Mouse (Mus musculus): ENCODE measurements around the gene Iglon5. TPM values are rescaled to one million over a fixed set of nuclear protein-coding genes. Genes with fewer than 3 reads are reported as not detected.

The Iglon5 gene
- polyA plus RNA-seq, 1 experiment from 2014 or later: 4.8 TPM

GRCm38 (mm10) chr7:43440482-43440881 lies 49.4 kb downstream of the Iglon5 start, which contains the start of gene Cldnd2:
Gene Cldnd2 (plus strand): TSS chr7:43440782.
- 85% methylated on average over 6 of the region's 6 CpGs for WGBS
- no peak within 1 kb of the TSS for H3K4me2 ChIP-seq (replicated peaks)
- no peak within 1 kb of the TSS for H3K9ac ChIP-seq (replicated peaks)
- no peaks in the 10 kb centered on the region for H3K9me3 ChIP-seq
- H3K4me3 ChIP-seq: no peak within 1 kb of the TSS
- H3K27ac ChIP-seq (replicated peaks): no peak within 1 kb of the TSS
- no peak for ATAC-seq (replicated peaks)
- H3K27me3 ChIP-seq: no peaks in the 10 kb centered on the region
- no peaks in the 10 kb centered on the region for H3K36me3 ChIP-seq
- H3K4me1 ChIP-seq: peaks cover 23% of the 10 kb centered on the region

- Histone ChIP-seq H3K4me2 (replicated peaks) (no peak overlapping the region), H3K36me3 (no peaks in the 10 kb centered on the region), H3K27ac (replicated peaks) (no peak overlapping the region), H3K27me3 (no peaks in the 10 kb centered on the region), H3K4me1 (peaks cover 11% of the 10 kb centered on the region), H3K9me3 (no peaks in the 10 kb centered on the region), H3K9ac (replicated peaks) (no peak overlapping the region), H3K4me3 (no peak overlapping the region)
- 86% methylated on average over 4 of the region's 4 CpGs for WGBS
- ATAC-seq (replicated peaks): no peak
These were observed 51.3 kb downstream of the Iglon5 start for GRCm38 (mm10) chr7:43438611-43439010.

DNA sequence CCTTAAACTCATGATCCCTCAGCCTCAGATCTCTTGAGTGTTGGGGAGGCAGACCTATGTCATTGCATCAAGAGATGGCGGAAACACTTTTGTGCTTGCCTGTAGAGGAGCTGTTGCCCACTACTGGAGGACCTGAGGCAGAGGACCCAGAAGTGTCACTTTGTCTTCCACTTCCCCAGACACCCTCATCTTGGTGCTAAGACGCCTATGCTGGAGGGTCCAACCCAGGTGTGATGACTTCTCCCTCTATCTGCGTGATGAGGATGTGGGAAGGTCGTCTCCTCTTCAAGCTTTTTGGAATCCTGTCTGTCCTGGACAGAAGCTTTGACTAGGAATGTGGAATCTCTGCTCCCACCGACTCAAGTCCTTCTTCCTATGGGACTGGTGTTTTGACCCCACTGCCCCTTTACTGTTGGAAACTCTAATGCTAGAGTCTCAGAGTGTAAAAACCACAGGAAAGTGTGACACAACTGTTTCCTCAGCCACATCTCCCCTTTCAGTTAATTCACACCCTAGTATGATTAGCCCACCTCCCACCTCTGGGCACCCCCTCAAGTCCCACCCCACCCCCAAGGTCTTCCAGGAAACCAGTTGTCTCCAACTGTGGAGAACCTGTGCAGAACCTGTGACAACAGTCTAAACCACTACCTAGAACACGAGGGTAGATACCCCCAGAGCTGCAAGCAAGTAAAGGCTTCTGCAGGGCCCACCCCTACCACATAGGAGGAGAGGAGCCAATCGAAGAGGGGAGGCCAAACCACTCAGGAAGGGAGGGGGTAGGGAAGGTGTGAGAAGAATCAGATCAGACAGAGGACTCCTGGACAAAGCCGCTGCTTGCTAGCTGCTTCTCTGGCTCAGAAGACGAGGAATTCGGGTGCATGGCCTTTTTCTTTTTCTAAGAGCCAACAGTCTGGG lies 53.3 kb downstream of the Iglon5 start, which contains the start of gene Nkg7:
Gene Nkg7, plus strand, starts transcription at position 733 of the 915 bp plus-strand sequence.
- H3K9ac ChIP-seq (replicated peaks): no peak within 1 kb of the TSS
- ATAC-seq (replicated peaks): no peak
- no peak within 1 kb of the TSS for H3K4me2 ChIP-seq (replicated peaks)
- no peak within 1 kb of the TSS for H3K27ac ChIP-seq (replicated peaks)
- no peaks in the 10 kb centered on the region for H3K9me3 ChIP-seq
- no peaks in the 10 kb centered on the region for H3K4me1 ChIP-seq
- 80% methylated on average over 10 of the region's 10 CpGs for WGBS
- H3K27me3 ChIP-seq: no peaks in the 10 kb centered on the region
- H3K36me3 ChIP-seq: no peaks in the 10 kb centered on the region
- H3K4me3 ChIP-seq: no peak within 1 kb of the TSS

GRCm38 (mm10) chr7:43434676-43435075 lies 55.2 kb downstream of the Iglon5 start:
- no peak for ATAC-seq (replicated peaks)
- Histone ChIP-seq H3K4me3 (no peak overlapping the region), H3K4me2 (replicated peaks) (no peak overlapping the region), H3K4me1 (no peaks in the 10 kb centered on the region), H3K36me3 (no peaks in the 10 kb centered on the region), H3K9me3 (no peaks in the 10 kb centered on the region), H3K9ac (replicated peaks) (no peak overlapping the region), H3K27ac (replicated peaks) (no peak overlapping the region), H3K27me3 (no peaks in the 10 kb centered on the region)
- 91% methylated on average over 5 of the region's 5 CpGs for WGBS

GRCm38 (mm10) chr7:43432891-43433290 lies 57.0 kb downstream of the Iglon5 start:
- Histone ChIP-seq H3K27me3 (no peaks in the 10 kb centered on the region), H3K4me1 (no peaks in the 10 kb centered on the region), H3K36me3 (no peaks in the 10 kb centered on the region), H3K9ac (replicated peaks) (no peak overlapping the region), H3K4me2 (replicated peaks) (no peak overlapping the region), H3K9me3 (no peaks in the 10 kb centered on the region), H3K27ac (replicated peaks) (no peak overlapping the region), H3K4me3 (no peak overlapping the region)
- 80% methylated on average over 4 of the region's 4 CpGs for WGBS
- no peak for ATAC-seq (replicated peaks)

GRCm38 (mm10) chr7:43429500-43429899 lies 60.4 kb downstream of the Iglon5 start:
- Histone ChIP-seq H3K36me3 (no peaks in the 10 kb centered on the region), H3K9me3 (no peaks in the 10 kb centered on the region), H3K27me3 (no peaks in the 10 kb centered on the region), H3K4me2 (replicated peaks) (no peak overlapping the region), H3K4me1 (no peaks in the 10 kb centered on the region), H3K4me3 (no peak overlapping the region), H3K9ac (replicated peaks) (no peak overlapping the region), H3K27ac (replicated peaks) (no peak overlapping the region)
- no peak for ATAC-seq (replicated peaks)
- 64% methylated on average over 4 of the region's 4 CpGs for WGBS

GRCm38 (mm10) chr7:43427406-43427805 lies 62.5 kb downstream of the Iglon5 start, which contains the start of gene Lim2:
Gene Lim2 (plus strand): TSS chr7:43427670.
- no peak within 1 kb of the TSS for H3K4me2 ChIP-seq (replicated peaks)
- 89% methylated on average over 8 of the region's 8 CpGs for WGBS
- H3K27me3 ChIP-seq: no peaks in the 10 kb centered on the region
- H3K27ac ChIP-seq (replicated peaks): no peak within 1 kb of the TSS
- H3K4me1 ChIP-seq: no peaks in the 10 kb centered on the region
- no peak within 1 kb of the TSS for H3K4me3 ChIP-seq
- no peaks in the 10 kb centered on the region for H3K9me3 ChIP-seq
- no peak within 1 kb of the TSS for H3K9ac ChIP-seq (replicated peaks)
- no peak for ATAC-seq (replicated peaks)
- no peaks in the 10 kb centered on the region for H3K36me3 ChIP-seq

GRCm38 (mm10) chr7:43423991-43424625 lies 65.8 kb downstream of the Iglon5 start:
- 63% methylated on average over 3 of the region's 3 CpGs for WGBS
- ATAC-seq (replicated peaks): no peak

GRCm38 (mm10) chr7:43422995-43423617 lies 66.8 kb downstream of the Iglon5 start:
- no peak overlapping the region for H3K4me3 ChIP-seq

More at GRCm38 (mm10) chr7:43423991-43424625, 65.8 kb downstream of the Iglon5 start:
- Histone ChIP-seq H3K27me3 (no peaks in the 10 kb centered on the region), H3K36me3 (no peaks in the 10 kb centered on the region), H3K27ac (replicated peaks) (no peak overlapping the region), H3K4me1 (no peaks in the 10 kb centered on the region), H3K9ac (replicated peaks) (no peak overlapping the region), H3K9me3 (no peaks in the 10 kb centered on the region), H3K4me2 (replicated peaks) (no peak overlapping the region), H3K4me3 (no peak overlapping the region)

More at GRCm38 (mm10) chr7:43422995-43423617, 66.8 kb downstream of the Iglon5 start:
- peak; percentile 89 for ATAC-seq (replicated peaks)
- H3K4me1 ChIP-seq: no peaks in the 10 kb centered on the region
- WGBS: 9% methylated on average over 11 of the region's 11 CpGs
- H3K4me2 ChIP-seq (replicated peaks): no peak overlapping the region; the same call in 1 of the 2 replicates
- no peaks in the 10 kb centered on the region for H3K27me3 ChIP-seq
- no peak overlapping the region for H3K9ac ChIP-seq (replicated peaks)
- no peak overlapping the region for H3K27ac ChIP-seq (replicated peaks)
- H3K9me3 ChIP-seq: no peaks in the 10 kb centered on the region
- no peaks in the 10 kb centered on the region for H3K36me3 ChIP-seq

Small RNA genes within 50 kb of the gene (microRNA-seq; reads per million reads assigned to microRNA genes)
- gene Mir7051: not detected

Other genes starting within 250 kb of the Iglon5 start
- 19.0 and 21.5 TPM in 2 replicates for gene Zfp715, start 176.8 kb downstream of the Iglon5 start, polyA plus RNA-seq (2015; fragmentation: Nextera tagmentation; extraction: Ambion mirVana)
- 0.08 and 0.09 TPM in 2 replicates for gene Siglecf, start 138.7 kb downstream of the Iglon5 start, polyA plus RNA-seq (2015; fragmentation: Nextera tagmentation; extraction: Ambion mirVana)
- gene Siglecg, start 81.9 kb downstream of the Iglon5 start, polyA plus RNA-seq (2015; fragmentation: Nextera tagmentation; extraction: Ambion mirVana): not detected in 2 replicates
- gene Lim2, start 62.4 kb downstream of the Iglon5 start, polyA plus RNA-seq (2015; fragmentation: Nextera tagmentation; extraction: Ambion mirVana): not detected in 2 replicates
- not detected in 2 replicates for gene Nkg7, start 53.0 kb downstream of the Iglon5 start, polyA plus RNA-seq (2015; fragmentation: Nextera tagmentation; extraction: Ambion mirVana)
- not detected in 2 replicates for gene Cldnd2, start 49.3 kb downstream of the Iglon5 start, polyA plus RNA-seq (2015; fragmentation: Nextera tagmentation; extraction: Ambion mirVana)
- 131 and 136 TPM in 2 replicates for gene Etfb, start 46.0 kb downstream of the Iglon5 start, polyA plus RNA-seq (2015; fragmentation: Nextera tagmentation; extraction: Ambion mirVana)
- gene Gm45233, start 45.9 kb downstream of the Iglon5 start, polyA plus RNA-seq (2015; fragmentation: Nextera tagmentation; extraction: Ambion mirVana): not detected in 2 replicates
- 7.8 and 8.3 TPM in 2 replicates for gene Vsig10l, start 26.9 kb downstream of the Iglon5 start, polyA plus RNA-seq (2015; fragmentation: Nextera tagmentation; extraction: Ambion mirVana)
- gene 4931406B18Rik, start 15.9 kb upstream of the Iglon5 start, polyA plus RNA-seq (2015; fragmentation: Nextera tagmentation; extraction: Ambion mirVana): not detected in 2 replicates
- gene Cd33, start 54.4 kb upstream of the Iglon5 start, polyA plus RNA-seq (2015; fragmentation: Nextera tagmentation; extraction: Ambion mirVana): 0.88 and 1.0 TPM in 2 replicates
- 11.3 and 11.5 TPM in 2 replicates for gene Zfp658, start 72.2 kb upstream of the Iglon5 start, polyA plus RNA-seq (2015; fragmentation: Nextera tagmentation; extraction: Ambion mirVana)
- gene Zfp719, start 89.5 kb upstream of the Iglon5 start, polyA plus RNA-seq (2015; fragmentation: Nextera tagmentation; extraction: Ambion mirVana): 15.8 and 17.9 TPM in 2 replicates
- 0.25 and 0.27 TPM in 2 replicates for gene Zfp819, start 117.1 kb upstream of the Iglon5 start, polyA plus RNA-seq (2015; fragmentation: Nextera tagmentation; extraction: Ambion mirVana)
- not detected in 2 replicates for gene Ceacam18, start 144.6 kb upstream of the Iglon5 start, polyA plus RNA-seq (2015; fragmentation: Nextera tagmentation; extraction: Ambion mirVana)
- gene Siglece, start 170.1 kb upstream of the Iglon5 start, polyA plus RNA-seq (2015; fragmentation: Nextera tagmentation; extraction: Ambion mirVana): 0.13 and 0.18 TPM in 2 replicates
- gene Ctu1, start 181.9 kb upstream of the Iglon5 start, polyA plus RNA-seq (2015; fragmentation: Nextera tagmentation; extraction: Ambion mirVana): 29.3 and 31.1 TPM in 2 replicates
- gene Klk14, start 200.3 kb upstream of the Iglon5 start, polyA plus RNA-seq (2015; fragmentation: Nextera tagmentation; extraction: Ambion mirVana): not detected in 2 replicates
- gene Klk13, start 222.5 kb upstream of the Iglon5 start, polyA plus RNA-seq (2015; fragmentation: Nextera tagmentation; extraction: Ambion mirVana): not detected in 2 replicates